ENCODE assay signal across 20 mouse cellular contexts in genomic region chr10:41675842-41676571, GRCm38 (mm10). TPM values are rescaled to one million over a fixed set of nuclear protein-coding genes. Genes with fewer than 3 reads are reported as not detected.
A peak's percentile ranks its signal among the peaks of the same experiment; 100 is the strongest.
DNase-seq lines count a peak whose midpoint lies in the region; ATAC-seq and TF ChIP-seq lines count a peak whose summit lies in the region.
"Had no signal": no experiment of that assay in that cellular context is flagged by ENCODE, and none has a peak within 500 bp of the region (broad histone marks: within the 10 kb centered on the region; RNA-seq: fewer than 3 reads in every experiment).

No protein-coding gene starts in this region.

- H3K27ac ChIP-seq in kidney, adult 2 months (ENCODE audit: insufficient read depth, low read depth, low read length) = peak overlapping the region; percentile 51; the same call in 1 of the 2 replicates
- H3K27ac ChIP-seq in kidney, embryonic 15.5 days = no peak overlapping the region
- H3K27ac ChIP-seq in lung, embryonic 16.5 days (ENCODE audit: low read length) = no peak overlapping the region; the same call in 1 of the 2 replicates
- no peak overlapping the region for H3K27ac ChIP-seq in left cerebral cortex, adult 2 months
- H3K27ac ChIP-seq: embryonic facial prominence, embryonic 12.5 days; forebrain, embryonic 12.5 days; heart, embryonic 10.5 days; hindbrain, embryonic 12.5 days; hindbrain, postnatal 0 days had no signal

- no peak overlapping the region for H3K4me2 ChIP-seq in kidney, embryonic 15.5 days
- H3K4me2 ChIP-seq in lung, embryonic 16.5 days (ENCODE audit: low read depth, low read length) = no peak overlapping the region
- H3K4me2 ChIP-seq: embryonic facial prominence, embryonic 12.5 days; forebrain, embryonic 12.5 days; hindbrain, embryonic 12.5 days had no signal

- intact Hi-C loops in left cerebral cortex, adult 2 months (cut with DNase I) = loop anchor here (5.0 kb wide), 1 partner anchor 69 kb away; no protein-coding TSS in a partner anchor

- no peaks in the 10 kb centered on the region for H3K36me3 ChIP-seq in kidney, adult 2 months (ENCODE audit: control insufficient read depth, insufficient read depth, low read length)
- no peaks in the 10 kb centered on the region for H3K36me3 ChIP-seq in kidney, embryonic 15.5 days
- no peaks in the 10 kb centered on the region for H3K36me3 ChIP-seq in lung, embryonic 16.5 days (ENCODE audit: control insufficient read depth, insufficient read depth, low read length)
- H3K36me3 ChIP-seq: embryonic facial prominence, embryonic 12.5 days; forebrain, embryonic 12.5 days; heart, embryonic 10.5 days; hindbrain, embryonic 12.5 days had no signal

- no peaks in the 10 kb centered on the region for H3K9me3 ChIP-seq in kidney, embryonic 15.5 days (replicated peaks)
- H3K9me3 ChIP-seq in lung, embryonic 16.5 days (ENCODE audit: control insufficient read depth, low read length) = no peaks in the 10 kb centered on the region
- H3K9me3 ChIP-seq: embryonic facial prominence, embryonic 12.5 days; forebrain, embryonic 12.5 days; heart, embryonic 10.5 days; hindbrain, embryonic 12.5 days had no signal

- DNase-seq in kidney, adult 2 months = no peak
- no peak for DNase-seq in lung, adult 2 months
- DNase-seq in lung, postnatal 14 days = peak; percentile 28
- no peak for DNase-seq in left cerebral cortex, adult 2 months (ENCODE audit: extremely low spot score in 1 of 2, low spot score in 2 of 2)
- no peak for DNase-seq in frontal cortex, postnatal 10 days (ENCODE audit: low spot score in 2 of 2)
- DNase-seq: adrenal gland, adult 8-10 months; adrenal gland, postnatal 36 days; cerebellum, adult 2 months; embryo, embryonic 11 days; gastrocnemius, postnatal 25 days; heart, postnatal 10 days; heart, postnatal 4 days had no signal

- no peak for TF ChIP-seq POLR2A in kidney, adult 2 months (IDR thresholded peaks at IDR 0.05; ENCODE audit: low read depth, low read length)
- TF ChIP-seq POLR2A in lung, adult 2 months (IDR thresholded peaks at IDR 0.05; ENCODE audit: borderline replicate concordance, extremely low read depth, low read depth, low read length) = no peak

- 70% methylated on average over 6 of the region's 6 CpGs for WGBS in kidney, adult 2 months
- 71% methylated on average over 6 of the region's 6 CpGs for WGBS in kidney, embryonic 15.5 days
- 55% methylated on average over 6 of the region's 6 CpGs for WGBS in lung, embryonic 16.5 days
- WGBS in lung, adult 2 months = 66% methylated on average over 6 of the region's 6 CpGs

- no peaks in the 10 kb centered on the region for H3K27me3 ChIP-seq in kidney, adult 2 months (replicated peaks; ENCODE audit: control insufficient read depth, insufficient read depth, low read length)
- no peaks in the 10 kb centered on the region for H3K27me3 ChIP-seq in kidney, embryonic 15.5 days
- H3K27me3 ChIP-seq in lung, embryonic 16.5 days (ENCODE audit: control insufficient read depth, insufficient read depth, low read depth, low read length) = no peaks in the 10 kb centered on the region
- H3K27me3 ChIP-seq: embryonic facial prominence, embryonic 12.5 days; forebrain, embryonic 12.5 days; hindbrain, embryonic 12.5 days had no signal

- H3K4me3 ChIP-seq in kidney, adult 2 months (ENCODE audit: insufficient read depth, low read depth, low read length) = no peak overlapping the region
- H3K4me3 ChIP-seq in kidney, embryonic 15.5 days (replicated peaks) = no peak overlapping the region
- no peak overlapping the region for H3K4me3 ChIP-seq in lung, embryonic 16.5 days (ENCODE audit: low read length)
- no peak overlapping the region for H3K4me3 ChIP-seq in lung, adult 2 months (replicated peaks; ENCODE audit: extremely low read depth, low read depth, low read length)
- no peak overlapping the region for H3K4me3 ChIP-seq in left cerebral cortex, adult 2 months
- H3K4me3 ChIP-seq: embryonic facial prominence, embryonic 12.5 days; forebrain, embryonic 12.5 days; heart, embryonic 10.5 days; hindbrain, embryonic 12.5 days had no signal

- H3K9ac ChIP-seq in kidney, embryonic 15.5 days = no peak overlapping the region
- H3K9ac ChIP-seq in lung, embryonic 16.5 days (ENCODE audit: low read length) = no peak overlapping the region
- H3K9ac ChIP-seq: embryonic facial prominence, embryonic 12.5 days; forebrain, embryonic 12.5 days; hindbrain, embryonic 12.5 days had no signal

- peaks cover 12% of the 10 kb centered on the region for H3K4me1 ChIP-seq in kidney, adult 2 months (ENCODE audit: control insufficient read depth, insufficient read depth, low read length)
- H3K4me1 ChIP-seq in kidney, embryonic 15.5 days = peaks cover 17% of the 10 kb centered on the region
- H3K4me1 ChIP-seq in lung, embryonic 16.5 days (replicated peaks; ENCODE audit: control insufficient read depth, insufficient read depth, low read length) = peaks cover 9% of the 10 kb centered on the region
- H3K4me1 ChIP-seq in lung, adult 2 months (ENCODE audit: control insufficient read depth, insufficient read depth, low read length) = no peaks in the 10 kb centered on the region; the same call in 1 of the 2 replicates

- no peak for ATAC-seq in kidney, embryonic 15.5 days (replicated peaks; ENCODE audit: low FRiP score)
- peak; percentile 61; the same call in 1 of the 2 replicates for ATAC-seq in lung, embryonic 16.5 days (ENCODE audit: low read depth)
- ATAC-seq: forebrain, embryonic 16.5 days; hindbrain, postnatal 0 days had no signal

- no peak for TF ChIP-seq CTCF in kidney, adult 2 months (conservative IDR thresholded peaks at IDR 0.05; ENCODE audit: insufficient read depth, insufficient read length, low read depth, low read length)
- no peak for TF ChIP-seq CTCF in lung, adult 2 months (IDR thresholded peaks at IDR 0.05; ENCODE audit: insufficient read depth, low read length)
- TF ChIP-seq CTCF in left cerebral cortex, adult 2 months (IDR thresholded peaks at IDR 0.05) = no peak

RNA-seq across cellular contexts. Expression of gene Ccdc162, which starts 40.4 kb away (rescaled TPM):
- 2.1 and 2.5 TPM in 2 replicates for polyA plus RNA-seq in kidney, adult 2 months (2012; rRNA removed)
- 0.47 and 0.75 TPM in 2 replicates for polyA plus RNA-seq in kidney, embryonic 15.5 days (2015; fragmentation: Nextera tagmentation; extraction: Ambion mirVana)
- polyA plus RNA-seq in lung, embryonic 16.5 days (2015; fragmentation: Nextera tagmentation; extraction: Ambion mirVana) = 1.3 and 1.9 TPM in 2 replicates
- polyA plus RNA-seq in lung, adult 2 months (2012; rRNA removed) = 6.2 and 8.5 TPM in 2 replicates
- total RNA-seq in left cerebral cortex, adult 2 months (2021) = 1 to 10 TPM; 1.8 to 2.0 TPM
